Mouse (Mus musculus) thymus, adult 2 months (tissue): ENCODE data around the gene AI481877. TPM values are rescaled to one million over a fixed set of nuclear protein-coding genes. Genes with fewer than 3 reads are reported as not detected.

Source experiments
- DNase-seq: peaks from one replicate; pipeline ENCODE4 v3.0.0; 2021
- H3K27ac ChIP-seq: fragments of 200-500 bp; 2 replicates; pipeline ENCODE4 v1.5.1; 2012; ENCODE audit warnings: low read length, control low read depth; ENCODE audit not compliant: control insufficient read depth, insufficient read depth
- H3K27me3 ChIP-seq: fragments of 200-500 bp; 2 replicates; pipeline ENCODE4 v1.6.1; 2012; ENCODE audit warnings: mild to moderate bottlenecking, low read length, moderate library complexity, mixed read lengths; ENCODE audit not compliant: control insufficient read depth, insufficient read depth
- H3K36me3 ChIP-seq: fragments of 200-500 bp; 2 replicates; pipeline ENCODE4 v1.6.1; 2012; ENCODE audit warnings: mild to moderate bottlenecking, low read length, moderate library complexity; ENCODE audit not compliant: control insufficient read depth, insufficient read depth
- H3K4me1 ChIP-seq: fragments of 200-500 bp; replicated peaks from 2 replicates; pipeline ENCODE4 v1.6.1; 2012; ENCODE audit warnings: low read length; ENCODE audit not compliant: control insufficient read depth, insufficient read depth
- H3K4me3 ChIP-seq: fragments of 200-500 bp; 2 replicates; pipeline ENCODE4 v1.5.1; 2012; ENCODE audit warnings: mild to moderate bottlenecking, low read length, control low read depth, moderate library complexity; ENCODE audit not compliant: control insufficient read depth, insufficient read depth
- CTCF ChIP-seq: fragments of 200-500 bp; IDR thresholded peaks from 2 replicates; pipeline ENCODE4 v1.5.1; 2012; ENCODE audit warnings: mild to moderate bottlenecking, control low read depth, low read length, moderate library complexity, borderline replicate concordance; ENCODE audit not compliant: control insufficient read depth, poor library complexity, insufficient read depth; ENCODE audit errors: extremely low read depth
- POLR2A ChIP-seq: fragments of 200-500 bp; IDR thresholded peaks from 2 replicates; pipeline ENCODE4 v1.6.1; 2012; ENCODE audit warnings: mild to moderate bottlenecking, low read length, control low read depth, moderate library complexity; ENCODE audit not compliant: control insufficient read depth, poor library complexity, insufficient read depth; ENCODE audit errors: extremely low read depth
- WGBS: fragments of 180-500 bp; shearing (Covaris S2); methylation state at CpG from one replicate; pipeline ENCODE4 v1.1.7; 2018; 5-methylcytosine and 5-hydroxymethylcytosine counted together
- polyA plus RNA-seq: library from polyadenylated mRNA; depleted of rRNA; stranded (reverse); fragments of >200 nt; gene quantifications from 2 replicates; pipeline ENCODE4 v1.2.3, GENCODE M21; 2012

The AI481877 gene
- polyA plus RNA-seq, 1 experiment: not detected

GRCm38 (mm10) chr4:59036490-59037127, 102.2 kb downstream of the AI481877 start:
- no peak overlapping the region for H3K4me3 ChIP-seq
- peaks cover 15% of the 10 kb centered on the region for H3K4me1 ChIP-seq
- DNase-seq: peak; percentile 76
- H3K27ac ChIP-seq: no peak overlapping the region
- no peaks in the 10 kb centered on the region for H3K36me3 ChIP-seq
- TF ChIP-seq CTCF: no peak
- TF ChIP-seq POLR2A: no peak
- WGBS: 15% methylated on average over 13 of the region's 13 CpGs
- no peaks in the 10 kb centered on the region for H3K27me3 ChIP-seq

- Histone ChIP-seq H3K27me3 (no peaks in the 10 kb centered on the region), H3K4me1 (peaks cover 14% of the 10 kb centered on the region), H3K36me3 (no peaks in the 10 kb centered on the region), H3K4me3 (peak overlapping the region; percentile 86), H3K27ac (no peak overlapping the region)
- TF ChIP-seq CTCF (no peak), POLR2A (no peak)
- no peak for DNase-seq
- WGBS: 44% methylated on average over 18 of the region's 18 CpGs
Observed at GRCm38 (mm10) chr4:59035786-59036350, 102.9 kb downstream of the AI481877 start.

- peaks cover 12% of the 10 kb centered on the region for H3K4me1 ChIP-seq
- DNase-seq: peak; percentile 74
- H3K27me3 ChIP-seq: no peaks in the 10 kb centered on the region
- H3K36me3 ChIP-seq: no peaks in the 10 kb centered on the region
- H3K27ac ChIP-seq: no peak within 1 kb of the TSS
- TF ChIP-seq CTCF (peak; percentile 41; the same call in 1 of the 2 replicates), POLR2A (peak; percentile 44; the same call in 1 of the 2 replicates)
- 12% methylated on average over 76 of the region's 76 CpGs for WGBS
- H3K4me3 ChIP-seq: peak within 1 kb of the TSS; percentile 86
Observed at GRCm38 (mm10) chr4:59034918-59035785, 103.6 kb downstream of the AI481877 start, which contains the start of gene Gng10. TSS of gene Gng10 (plus strand) at chr4:59035088.

DNA sequence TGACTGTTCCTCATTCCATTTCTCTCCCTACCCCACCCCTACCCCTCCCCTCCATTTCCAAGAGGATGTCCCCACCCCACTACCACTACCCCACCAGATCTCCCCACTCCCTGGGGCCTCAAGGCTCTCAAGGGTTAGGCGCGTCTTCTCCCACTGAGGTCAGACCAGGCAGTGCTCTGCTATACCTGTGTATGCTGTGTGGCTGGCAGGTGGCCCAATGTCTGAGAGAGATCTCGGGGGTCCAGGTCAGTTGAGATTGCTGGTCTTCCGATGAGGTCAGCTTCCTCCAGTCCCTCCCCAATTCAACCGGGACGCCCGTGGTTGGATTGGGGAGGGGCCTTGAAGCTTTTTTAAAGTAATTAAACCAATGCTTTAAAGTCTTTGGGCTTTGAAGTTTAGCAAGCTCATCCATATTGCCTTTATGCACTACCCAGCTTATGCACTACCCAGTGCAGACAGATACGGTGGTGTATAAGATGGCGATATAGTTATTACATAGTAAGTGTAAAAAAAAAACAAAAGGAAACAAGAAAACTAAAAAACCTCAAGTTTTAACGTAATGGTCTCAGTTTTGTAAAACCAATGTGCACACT, 104.4 kb downstream of the AI481877 start:
- TF ChIP-seq POLR2A (no peak), CTCF (no peak)
- no peaks in the 10 kb centered on the region for H3K36me3 ChIP-seq
- no peak overlapping the region for H3K4me3 ChIP-seq
- peaks cover 12% of the 10 kb centered on the region for H3K4me1 ChIP-seq
- WGBS: 69% methylated on average over 10 of the region's 10 CpGs
- no peak for DNase-seq
- H3K27ac ChIP-seq: no peak overlapping the region
- no peaks in the 10 kb centered on the region for H3K27me3 ChIP-seq

DNA sequence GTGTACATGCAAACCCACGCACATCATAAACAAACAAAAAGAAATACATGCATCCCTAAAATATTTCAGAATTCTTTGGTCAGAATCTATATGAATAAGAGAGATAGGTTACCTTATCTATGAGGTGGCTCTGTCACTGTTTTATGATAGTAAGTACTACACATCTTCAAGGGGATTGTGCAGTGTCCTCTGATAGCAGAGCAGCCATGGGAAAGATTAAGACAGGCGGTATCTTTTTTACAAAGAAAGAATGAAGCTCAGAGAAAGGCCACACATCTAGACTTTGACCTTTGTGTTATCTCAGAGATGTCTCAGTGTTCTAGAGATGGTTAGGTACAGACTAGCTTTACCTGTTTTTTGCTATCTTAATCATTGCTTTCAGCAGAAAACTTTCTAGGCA, 121.9 kb downstream of the AI481877 start:
- DNase-seq: no peak
- H3K27ac ChIP-seq: no peak overlapping the region
- no peaks in the 10 kb centered on the region for H3K27me3 ChIP-seq
- TF ChIP-seq CTCF: no peak
- no peak for TF ChIP-seq POLR2A
- H3K4me1 ChIP-seq: no peaks in the 10 kb centered on the region; the same call in 1 of the 2 replicates
- peaks cover 4% of the 10 kb centered on the region; the same call in 1 of the 2 replicates for H3K36me3 ChIP-seq
- H3K4me3 ChIP-seq: no peak overlapping the region
- 99% methylated on average over 2 of the region's 2 CpGs for WGBS

GRCm38 (mm10) chr4:59015181-59015580, 123.6 kb downstream of the AI481877 start:
- DNase-seq: no peak
- WGBS: 93% methylated on average over 3 of the region's 3 CpGs
- peaks cover 4% of the 10 kb centered on the region for H3K4me1 ChIP-seq
- peaks cover 2% of the 10 kb centered on the region; the same call in 1 of the 2 replicates for H3K36me3 ChIP-seq
- no peaks in the 10 kb centered on the region for H3K27me3 ChIP-seq
- TF ChIP-seq CTCF (no peak), POLR2A (no peak)
- no peak overlapping the region for H3K27ac ChIP-seq
- H3K4me3 ChIP-seq: no peak overlapping the region
